Mouse (Mus musculus) CH12.LX (cell line): ENCODE data around the gene Rps3. TPM values are rescaled to one million over a fixed set of nuclear protein-coding genes. Genes with fewer than 3 reads are reported as not detected.

Experiments used
- DNase-seq: peaks from one replicate; pipeline ENCODE4 v3.0.0-alpha.2; 2013; ENCODE audit errors: extremely low read depth
- H3K27ac ChIP-seq: 2 replicates; pipeline ENCODE4 v1.5.1; 2012; ENCODE audit warnings: low read depth, mild to moderate bottlenecking, control low read depth, moderate library complexity; ENCODE audit not compliant: insufficient read depth
- H3K27me3 ChIP-seq: replicated peaks from 2 replicates; pipeline ENCODE3; 2012; ENCODE audit warnings: inconsistent platforms
- H3K36me3 ChIP-seq, 2 experiments: replicated peaks in 1 of 2; 2 replicates each; pipeline versions ENCODE3 to v1.6.1; 2012; ENCODE audit warnings: inconsistent platforms in 1 of 2, low read length in 1 of 2, mild to moderate bottlenecking in 1 of 2, mixed read lengths in 1 of 2, moderate library complexity in 1 of 2; ENCODE audit not compliant: control insufficient read depth in 1 of 2, insufficient read depth in 1 of 2
- H3K4me1 ChIP-seq, 2 experiments: 2 replicates each; pipeline ENCODE4 v1.6.1; 2012; ENCODE audit warnings: inconsistent platforms in 1 of 2, moderate library complexity in 1 of 2; ENCODE audit not compliant: insufficient read depth in 2 of 2, control insufficient read depth in 1 of 2
- H3K4me2 ChIP-seq: 2 replicates; pipeline ENCODE4 v1.6.1; 2012; ENCODE audit warnings: low read depth, mild to moderate bottlenecking, control low read depth; ENCODE audit not compliant: poor library complexity, insufficient read depth, severe bottlenecking
- H3K4me3 ChIP-seq, 3 experiments: fragments of 150-350 bp in 1 of 3; sonication (generic) in 1 of 3; replicated peaks in 1 of 3; 2 replicates each; pipeline versions ENCODE3 to v1.5.1; 2011 to 2012; ENCODE audit warnings: low read depth in 2 of 3, low read length in 2 of 3, mild to moderate bottlenecking in 2 of 3, moderate library complexity in 2 of 3, control low read depth in 1 of 3, improper control_type of control experiment in 1 of 3, inconsistent platforms in 1 of 3, mixed read lengths in 1 of 3; ENCODE audit not compliant: poor library complexity in 1 of 3
- H3K79me2 ChIP-seq: replicated peaks from 2 replicates; pipeline ENCODE4 v1.6.1; 2012; ENCODE audit warnings: mild to moderate bottlenecking, moderate library complexity; ENCODE audit not compliant: control insufficient read depth, poor library complexity, insufficient read depth, severe bottlenecking; ENCODE audit errors: extremely low read depth
- H3K9ac ChIP-seq: 2 replicates; pipeline ENCODE4 v1.6.1; 2012; ENCODE audit warnings: low read depth, mild to moderate bottlenecking, control low read depth, moderate library complexity; ENCODE audit not compliant: insufficient read depth
- H3K9me3 ChIP-seq: replicated peaks from 2 replicates; pipeline ENCODE3; 2012; ENCODE audit warnings: low read length, inconsistent platforms, mixed read lengths
- CHD1 ChIP-seq: IDR thresholded peaks from 2 replicates; pipeline ENCODE4 v1.6.1; 2012; ENCODE audit warnings: low read depth, low read length, improper control_type of control experiment, inconsistent platforms
- CTCF ChIP-seq, 2 experiments: IDR thresholded peaks in 1 of 2; conservative IDR thresholded peaks in 1 of 2; 2 replicates each; pipeline ENCODE4 v1.5.1; 2011 to 2012; ENCODE audit warnings: low read depth in 2 of 2, low read length in 2 of 2, improper control_type of control experiment in 1 of 2, inconsistent platforms in 1 of 2, mild to moderate bottlenecking in 1 of 2, moderate library complexity in 1 of 2
- ELF1 ChIP-seq: IDR thresholded peaks from 2 replicates; pipeline ENCODE4 v1.6.1; 2014; ENCODE audit warnings: low read depth, mild to moderate bottlenecking, inconsistent platforms, low read length, improper control_type of control experiment
- ETS1 ChIP-seq: conservative IDR thresholded peaks from 2 replicates; pipeline ENCODE4 v1.6.1; 2012; ENCODE audit warnings: low read depth, mild to moderate bottlenecking, inconsistent platforms, low read length, improper control_type of control experiment, moderate library complexity
- IRF4 ChIP-seq: IDR thresholded peaks from 2 replicates; pipeline ENCODE4 v1.6.1; 2014; ENCODE audit warnings: low read depth, mild to moderate bottlenecking, inconsistent platforms, low read length, improper control_type of control experiment
- JUN ChIP-seq: IDR thresholded peaks from 2 replicates; pipeline ENCODE4 v1.6.1; 2011; ENCODE audit warnings: low read depth, mild to moderate bottlenecking, low read length, improper control_type of control experiment, moderate library complexity; ENCODE audit not compliant: insufficient read depth
- JUND ChIP-seq: conservative IDR thresholded peaks from 2 replicates; pipeline ENCODE4 v1.6.1; 2011; ENCODE audit warnings: low read depth, low read length, improper control_type of control experiment
- KAT2A ChIP-seq: IDR thresholded peaks from 2 replicates; pipeline ENCODE4 v1.6.1; 2012; ENCODE audit warnings: low read length, improper control_type of control experiment, inconsistent platforms; ENCODE audit not compliant: insufficient replicate concordance
- MAFK ChIP-seq: IDR thresholded peaks from 2 replicates; pipeline ENCODE4 v1.6.1; 2011; ENCODE audit warnings: low read length, improper control_type of control experiment; ENCODE audit not compliant: insufficient replicate concordance
- MAX ChIP-seq: IDR thresholded peaks from 2 replicates; pipeline ENCODE4 v1.6.1; 2011; ENCODE audit warnings: low read length, improper control_type of control experiment
- MYC ChIP-seq: IDR thresholded peaks from 2 replicates; pipeline ENCODE4 v1.6.1; 2011; ENCODE audit warnings: low read depth, mild to moderate bottlenecking, improper control_type of control experiment, low read length
- RAD21 ChIP-seq: IDR thresholded peaks from 2 replicates; pipeline ENCODE4 v1.6.1; 2011; ENCODE audit warnings: low read depth, mild to moderate bottlenecking, low read length, improper control_type of control experiment, moderate library complexity
- SMC3 ChIP-seq: IDR thresholded peaks from 2 replicates; pipeline ENCODE4 v1.6.1; 2011; ENCODE audit warnings: low read depth, low read length, improper control_type of control experiment
- TBP ChIP-seq: conservative IDR thresholded peaks from 2 replicates; pipeline ENCODE4 v1.6.1; 2011; ENCODE audit warnings: low read depth, low read length, improper control_type of control experiment
- USF1 ChIP-seq: IDR thresholded peaks from 2 replicates; pipeline ENCODE4 v1.6.1; 2014; ENCODE audit warnings: low read depth, mild to moderate bottlenecking, inconsistent platforms, low read length, improper control_type of control experiment
- USF2 ChIP-seq: conservative IDR thresholded peaks from 2 replicates; pipeline ENCODE4 v1.6.1; 2011; ENCODE audit warnings: low read depth, low read length, improper control_type of control experiment
- ZC3H11A ChIP-seq: IDR thresholded peaks from 2 replicates; pipeline ENCODE4 v1.6.1; 2012; ENCODE audit warnings: low read depth, mild to moderate bottlenecking, inconsistent platforms, low read length, improper control_type of control experiment
- dilution Hi-C: fragments of 300-500 bp; cut with MboI; formaldehyde crosslinking; loops from 2 replicates; pipeline ENCODE4 v1.14.3; 2020; ENCODE audit warnings: low sequenced_read_pairs; ENCODE audit not compliant: extremely low pct_unique_long_range_greater_than_20kb, extremely low pct_ligation_motif_present
- in situ Hi-C: fragments of 300-500 bp; cut with MboI; formaldehyde crosslinking; loops from 3 replicates; pipeline ENCODE4 v1.14.3; 2019; ENCODE audit warnings: low sequenced_read_pairs, low pct_ligation_motif_present, low pct_unique_long_range_greater_than_20kb, mixed read lengths
- polyA plus RNA-seq: library from polyadenylated mRNA; unstranded; fragments of >175 nt; gene quantifications from 2 replicates; pipeline ENCODE4 v1.2.1, GENCODE M21; 2012; ENCODE audit warnings: low read depth; ENCODE audit not compliant: insufficient read length
- total RNA-seq, 2 experiments: library from RNA; depleted of rRNA; stranded (reverse); fragments of 300-350 nt in 1 of 2; fragments of >200 nt in 1 of 2; gene quantifications; 2 replicates each; pipeline ENCODE4 v1.2.3; 2012 to 2014

The Rps3 gene
- total and polyA plus RNA-seq, 3 experiments = 1,738 to 3,699 (median 2,320) TPM

DNA sequence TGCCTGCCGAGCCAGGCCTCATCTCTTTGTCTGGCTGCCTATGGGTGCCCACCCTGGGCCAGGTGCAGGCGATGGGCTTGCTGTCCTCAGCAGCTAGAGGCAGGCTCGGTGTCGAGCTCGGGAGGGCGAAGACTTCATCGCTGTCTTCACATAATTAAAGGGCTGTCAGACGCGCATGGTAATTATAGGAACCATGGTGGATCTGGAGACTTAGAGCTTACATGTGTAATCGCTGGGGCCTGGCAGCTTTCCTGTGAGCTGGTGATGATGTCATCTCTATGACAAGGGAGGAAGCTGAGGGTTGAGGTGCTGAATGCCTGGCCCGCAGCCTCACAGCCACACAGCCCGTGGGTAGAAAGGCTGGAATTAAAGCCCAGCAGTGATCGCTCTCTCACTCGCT, 51.3 kb downstream of the Rps3 start:
- peaks cover 0 to under 1% of the 10 kb centered on the region in 2 experiments for H3K36me3 ChIP-seq
- H3K9ac ChIP-seq = no peak overlapping the region
- no peaks in the 10 kb centered on the region for H3K79me2 ChIP-seq
- peak overlapping the region; percentile 37 for H3K27ac ChIP-seq
- peak; percentile 63 for DNase-seq
- in situ Hi-C loops = no loop called here
- no peaks in the 10 kb centered on the region for H3K9me3 ChIP-seq
- peaks cover 66 to 95% of the 10 kb centered on the region in 2 experiments for H3K4me1 ChIP-seq
- H3K27me3 ChIP-seq = no peaks in the 10 kb centered on the region
- dilution Hi-C loops = no loop called here
- no peak overlapping the region for H3K4me3 ChIP-seq
- H3K4me2 ChIP-seq = no peak overlapping the region
- TF ChIP-seq ETS1 = peak; percentile 14; the same call in 1 of the 2 replicates
- 0 out of 2 replicates have a peak, but pooled peaks have one; percentile 40 for TF ChIP-seq JUND
- peak; percentile 38; the same call in 1 of the 2 replicates for TF ChIP-seq JUN
- TF ChIP-seq ELF1 = no peak
- no peak for TF ChIP-seq MAFK
- TF ChIP-seq ZC3H11A = no peak

DNA sequence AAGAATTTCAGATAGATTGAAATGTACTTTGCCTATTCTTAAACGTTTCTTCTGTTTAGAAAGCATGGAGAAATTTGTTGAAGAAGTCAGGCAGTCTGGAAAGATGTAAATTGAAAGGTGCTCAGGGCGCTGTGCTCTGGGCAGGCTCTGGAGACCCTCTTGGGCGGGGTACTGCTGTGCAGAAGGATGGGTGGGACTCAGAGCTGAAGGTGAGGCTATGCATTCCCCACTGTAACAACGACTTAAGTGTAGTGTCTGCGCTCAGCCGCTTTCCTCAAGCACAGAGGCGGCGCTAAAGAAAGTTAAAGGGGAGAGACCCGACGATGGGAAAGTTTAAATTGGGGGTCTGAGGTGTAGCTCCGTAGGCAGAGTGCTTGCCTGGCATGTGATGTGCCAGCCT, 53.3 kb downstream of the Rps3 start:
- DNase-seq = no peak
- Histone ChIP-seq H3K27ac (no peak overlapping the region), H3K9me3 (no peaks in the 10 kb centered on the region), H3K4me1 (peaks cover 59 to 94% of the 10 kb centered on the region in 2 experiments), H3K4me3 (no peak overlapping the region), H3K79me2 (no peaks in the 10 kb centered on the region), H3K9ac (no peak overlapping the region), H3K27me3 (no peaks in the 10 kb centered on the region), H3K4me2 (no peak overlapping the region), H3K36me3 (peaks cover 0 to 14% of the 10 kb centered on the region in 2 experiments)
- in situ Hi-C loops (no loop called here), dilution Hi-C loops (no loop called here)
- TF ChIP-seq CHD1 = no peak
- TF ChIP-seq CTCF (conservative IDR thresholded peaks at IDR 0.05 in 1 of 2, IDR thresholded peaks at IDR 0.05 in 1 of 2; ENCODE audit: low read depth in 2 of 2, low read length in 2 of 2) = no peak
- TF ChIP-seq MAX = no peak
- no peak for TF ChIP-seq USF1
- TF ChIP-seq RAD21 = no peak
- no peak for TF ChIP-seq IRF4
- no peak for TF ChIP-seq USF2
- no peak for TF ChIP-seq TBP
- TF ChIP-seq KAT2A = no peak
- no peak for TF ChIP-seq MAFK
- TF ChIP-seq JUND = no peak
- TF ChIP-seq MYC = no peak
- TF ChIP-seq SMC3 = no peak
